Mouse (Mus musculus): ENCODE measurements at regions not wholly inside any gene's neighbourhood (a gene's known extent, or its start where the extent isn't known, plus 50 kb on each side); places are given as distances from the start of the nearest gene placed in this dataset.
"Not testable (repeated sequence)": the region's sequence is repeated elsewhere in the genome, so short reads cannot be mapped to it uniquely, and the experiment has no call there.

GRCm38 (mm10) chr14:89642836-89643235 is 1171.6 kb upstream of the Pcdh20 start:
- 73% methylated on average over 6 of the region's 6 CpGs for WGBS
- no peak overlapping the region for H3K27ac ChIP-seq
- H3K4me2 ChIP-seq (replicated peaks): no peak overlapping the region
- no peaks in the 10 kb centered on the region for H3K36me3 ChIP-seq
- ATAC-seq: no peak
- no peak overlapping the region for H3K9ac ChIP-seq
- H3K27me3 ChIP-seq (replicated peaks): no peaks in the 10 kb centered on the region
- H3K9me3 ChIP-seq: no peaks in the 10 kb centered on the region
- H3K4me1 ChIP-seq (replicated peaks): no peaks in the 10 kb centered on the region
- no peak overlapping the region for H3K4me3 ChIP-seq (replicated peaks)

- Histone ChIP-seq H3K4me3 (replicated peaks) (no peak overlapping the region), H3K27ac (no peak overlapping the region), H3K4me1 (replicated peaks) (no peaks in the 10 kb centered on the region), H3K4me2 (replicated peaks) (no peak overlapping the region), H3K27me3 (replicated peaks) (no peaks in the 10 kb centered on the region), H3K9ac (no peak overlapping the region), H3K36me3 (no peaks in the 10 kb centered on the region), H3K9me3 (no peaks in the 10 kb centered on the region)
- ATAC-seq: no peak
- 48% methylated on average over 6 of the region's 6 CpGs for WGBS
These were observed 1168.1 kb upstream of the Pcdh20 start for GRCm38 (mm10) chr14:89639322-89639721.

- Histone ChIP-seq H3K27me3 (replicated peaks) (no peaks in the 10 kb centered on the region), H3K9ac (no peak overlapping the region), H3K4me3 (replicated peaks) (no peak overlapping the region), H3K9me3 (no peaks in the 10 kb centered on the region), H3K36me3 (no peaks in the 10 kb centered on the region), H3K4me2 (replicated peaks) (no peak overlapping the region), H3K27ac (no peak overlapping the region), H3K4me1 (replicated peaks) (no peaks in the 10 kb centered on the region)
- no peak for ATAC-seq
- WGBS: 75% methylated on average over 2 of the region's 2 CpGs
These were observed 1165.5 kb upstream of the Pcdh20 start for GRCm38 (mm10) chr14:89636689-89637088.

DNA sequence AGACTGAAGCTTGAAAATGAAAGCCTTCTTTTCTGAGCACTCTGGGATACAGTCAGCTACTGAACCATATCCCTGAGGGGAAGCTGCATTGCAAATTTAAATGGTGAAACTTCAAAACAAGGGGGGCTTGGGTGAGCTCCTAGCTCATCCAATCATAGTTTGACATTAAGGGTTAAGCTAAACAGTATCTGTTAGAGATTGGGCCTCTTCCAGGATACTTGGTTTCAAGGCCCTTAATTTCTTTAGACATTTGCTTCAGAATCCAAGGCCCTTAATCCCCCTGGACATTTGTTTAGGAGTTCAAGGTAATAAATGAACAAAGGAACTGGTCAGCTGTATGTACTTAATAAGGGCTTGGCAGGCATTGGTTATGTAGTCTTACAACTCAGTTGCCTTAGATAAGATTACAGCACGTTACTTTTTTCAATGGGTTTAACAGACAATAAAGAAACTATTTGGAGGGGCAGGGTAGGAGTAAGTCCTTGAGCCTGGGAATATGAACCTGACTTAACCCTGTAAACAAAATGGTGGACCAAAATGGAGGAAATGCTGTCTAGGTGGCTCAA is 1163.4 kb upstream of the Pcdh20 start:
- ATAC-seq: no peak
- Histone ChIP-seq H3K36me3 (no peaks in the 10 kb centered on the region), H3K27ac (no peak overlapping the region), H3K4me3 (replicated peaks) (no peak overlapping the region), H3K4me2 (replicated peaks) (no peak overlapping the region), H3K27me3 (replicated peaks) (no peaks in the 10 kb centered on the region), H3K9ac (no peak overlapping the region), H3K9me3 (no peaks in the 10 kb centered on the region), H3K4me1 (replicated peaks) (no peaks in the 10 kb centered on the region)
- 14% methylated on average over 1 of the region's 1 CpGs for WGBS

DNA sequence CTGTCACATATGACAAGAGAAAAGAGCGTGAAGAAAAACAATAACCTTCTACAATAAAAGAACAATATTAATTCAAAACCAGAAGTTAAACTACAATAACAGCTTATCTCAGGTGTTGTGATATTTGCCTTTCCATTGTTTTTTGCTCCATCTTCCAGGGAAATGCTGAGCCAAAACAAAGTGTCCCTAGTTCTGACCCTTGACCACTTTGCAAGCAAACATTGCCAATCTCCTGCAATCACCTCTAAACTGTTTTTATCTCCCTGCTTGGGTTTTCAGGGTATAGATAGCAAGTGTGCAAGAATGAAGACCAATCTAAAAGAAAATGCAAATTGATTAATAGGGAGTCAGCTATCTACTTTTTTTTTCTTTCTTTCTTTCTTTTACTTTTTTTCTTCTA is 1162.5 kb upstream of the Pcdh20 start:
- no peaks in the 10 kb centered on the region for H3K4me1 ChIP-seq (replicated peaks)
- H3K36me3 ChIP-seq: no peaks in the 10 kb centered on the region
- WGBS: 86% methylated on average over 1 of the region's 1 CpGs
- H3K4me2 ChIP-seq (replicated peaks): no peak overlapping the region
- no peaks in the 10 kb centered on the region for H3K9me3 ChIP-seq
- H3K27me3 ChIP-seq (replicated peaks): no peaks in the 10 kb centered on the region
- no peak overlapping the region for H3K27ac ChIP-seq
- H3K9ac ChIP-seq: no peak overlapping the region
- H3K4me3 ChIP-seq (replicated peaks): no peak overlapping the region
- no peak for ATAC-seq

DNA sequence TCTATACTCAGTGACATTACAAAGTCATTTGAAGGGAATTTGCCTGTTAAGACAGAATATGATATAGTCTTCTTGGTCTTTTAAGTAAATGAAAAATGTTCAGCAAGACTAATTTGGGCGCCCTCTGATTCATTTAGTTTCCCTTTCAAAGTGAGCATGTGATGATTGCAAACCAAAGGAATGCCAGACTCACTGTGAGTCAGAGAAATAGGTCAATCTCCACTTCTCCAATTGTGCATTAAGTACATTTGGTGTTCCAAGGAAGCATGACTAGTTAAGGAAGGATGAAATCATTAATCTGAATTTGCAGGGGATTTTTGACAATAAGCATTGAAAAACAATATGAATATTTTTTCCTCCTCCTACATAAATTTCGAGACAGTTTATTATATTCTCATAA is 1139.5 kb upstream of the Pcdh20 start:
- H3K9me3 ChIP-seq: no peaks in the 10 kb centered on the region

GRCm38 (mm10) chr14:89609666-89610448 is 1138.7 kb upstream of the Pcdh20 start:
- 42% methylated on average over 10 of the region's 10 CpGs for WGBS
- H3K36me3 ChIP-seq; H3K4me3 ChIP-seq (replicated peaks); H3K27me3 ChIP-seq (replicated peaks); H3K9ac ChIP-seq; H3K27ac ChIP-seq; H3K9me3 ChIP-seq; H3K4me1 ChIP-seq (replicated peaks); H3K4me2 ChIP-seq (replicated peaks): not testable (repeated sequence)
- 0 out of 2 replicates have a peak, but pooled peaks have one; percentile 25 for ATAC-seq

More for the DNA sequence above, 1139.5 kb upstream of the Pcdh20 start:
- Histone ChIP-seq H3K27ac (no peak overlapping the region), H3K4me1 (replicated peaks) (no peaks in the 10 kb centered on the region), H3K27me3 (replicated peaks) (no peaks in the 10 kb centered on the region), H3K9ac (no peak overlapping the region), H3K36me3 (no peaks in the 10 kb centered on the region), H3K4me2 (replicated peaks) (no peak overlapping the region), H3K4me3 (replicated peaks) (no peak overlapping the region)
- no peak for ATAC-seq
- WGBS: 67% methylated on average over 2 of the region's 2 CpGs

GRCm38 (mm10) chr14:89607550-89607949 is 1136.4 kb upstream of the Pcdh20 start:
- Histone ChIP-seq H3K9me3 (no peaks in the 10 kb centered on the region), H3K4me1 (replicated peaks) (no peaks in the 10 kb centered on the region), H3K36me3 (no peaks in the 10 kb centered on the region), H3K4me3 (replicated peaks) (no peak overlapping the region), H3K27ac (no peak overlapping the region), H3K4me2 (replicated peaks) (no peak overlapping the region), H3K9ac (no peak overlapping the region), H3K27me3 (replicated peaks) (no peaks in the 10 kb centered on the region)
- 55% methylated on average over 1 of the region's 1 CpGs for WGBS
- ATAC-seq: peak; percentile 92

DNA sequence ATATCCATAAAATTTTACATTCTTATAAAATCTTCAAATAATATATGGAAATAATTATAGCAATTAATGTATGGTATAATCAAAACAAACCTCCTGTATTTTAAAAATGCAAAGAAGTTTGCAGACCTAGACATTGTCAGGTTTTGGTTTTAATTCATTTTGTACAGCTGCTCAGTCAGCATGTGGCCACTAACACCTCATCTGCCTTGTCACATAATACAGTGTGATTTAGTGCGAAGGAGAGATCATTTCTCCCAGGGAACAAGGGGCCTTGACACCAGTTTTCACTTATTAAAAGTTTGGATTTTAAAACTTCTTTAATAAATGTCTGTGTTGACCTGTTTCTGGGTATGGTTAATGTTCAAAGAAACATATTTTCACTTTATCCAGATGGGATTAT is 1126.6 kb upstream of the Pcdh20 start:
- H3K9me3 ChIP-seq: no peaks in the 10 kb centered on the region
- H3K4me2 ChIP-seq (replicated peaks): no peak overlapping the region
- 80% methylated on average over 1 of the region's 1 CpGs for WGBS
- no peak overlapping the region for H3K9ac ChIP-seq
- H3K27me3 ChIP-seq (replicated peaks): no peaks in the 10 kb centered on the region
- no peak overlapping the region for H3K27ac ChIP-seq
- H3K4me1 ChIP-seq (replicated peaks): no peaks in the 10 kb centered on the region
- no peak overlapping the region for H3K4me3 ChIP-seq (replicated peaks)
- ATAC-seq: no peak
- H3K36me3 ChIP-seq: no peaks in the 10 kb centered on the region

GRCm38 (mm10) chr14:89573576-89573975 is 1102.4 kb upstream of the Pcdh20 start:
- H3K9me3 ChIP-seq: no peaks in the 10 kb centered on the region
- H3K27ac ChIP-seq: no peak overlapping the region
- no peaks in the 10 kb centered on the region for H3K36me3 ChIP-seq
- 80% methylated on average over 3 of the region's 3 CpGs for WGBS
- no peak overlapping the region for H3K9ac ChIP-seq
- no peaks in the 10 kb centered on the region for H3K27me3 ChIP-seq (replicated peaks)
- no peak overlapping the region for H3K4me2 ChIP-seq (replicated peaks)
- no peaks in the 10 kb centered on the region for H3K4me1 ChIP-seq (replicated peaks)
- H3K4me3 ChIP-seq (replicated peaks): no peak overlapping the region
- no peak for ATAC-seq

GRCm38 (mm10) chr14:89571703-89572102 is 1100.5 kb upstream of the Pcdh20 start:
- Histone ChIP-seq H3K4me1 (replicated peaks) (no peaks in the 10 kb centered on the region), H3K27ac (no peak overlapping the region), H3K9ac (no peak overlapping the region), H3K4me2 (replicated peaks) (no peak overlapping the region), H3K4me3 (replicated peaks) (no peak overlapping the region), H3K9me3 (no peaks in the 10 kb centered on the region), H3K27me3 (replicated peaks) (no peaks in the 10 kb centered on the region), H3K36me3 (no peaks in the 10 kb centered on the region)
- 41% methylated on average over 1 of the region's 1 CpGs for WGBS
- no peak for ATAC-seq

- H3K4me3 ChIP-seq (replicated peaks): no peak overlapping the region
These were observed 1088.8 kb upstream of the Pcdh20 start for GRCm38 (mm10) chr14:89559822-89560477.

DNA sequence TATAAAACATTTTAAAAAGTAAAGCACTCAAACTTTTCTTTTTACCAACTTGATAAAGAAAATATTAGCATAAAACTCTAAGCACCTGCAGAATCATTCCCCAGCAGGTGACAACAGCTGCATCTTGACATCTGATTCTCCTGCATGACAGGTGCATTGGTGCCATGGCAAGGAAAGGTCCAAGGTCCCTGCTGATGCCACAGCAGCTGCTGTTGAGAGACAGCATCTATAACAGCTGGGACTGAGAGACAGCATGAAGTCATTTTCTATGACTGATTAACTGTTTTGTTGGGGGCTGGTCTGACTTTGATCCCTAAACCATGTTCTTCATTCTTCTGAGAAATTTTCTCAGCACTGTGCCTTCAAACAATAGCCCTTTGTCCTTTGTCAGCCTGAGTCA is 1086.1 kb upstream of the Pcdh20 start:
- no peak overlapping the region for H3K9ac ChIP-seq
- H3K4me2 ChIP-seq (replicated peaks): no peak overlapping the region
- no peak overlapping the region for H3K27ac ChIP-seq
- no peaks in the 10 kb centered on the region for H3K27me3 ChIP-seq (replicated peaks)
- H3K36me3 ChIP-seq: no peaks in the 10 kb centered on the region
- no peaks in the 10 kb centered on the region for H3K4me1 ChIP-seq (replicated peaks)
- ATAC-seq: no peak
- no peak overlapping the region for H3K4me3 ChIP-seq (replicated peaks)
- no peaks in the 10 kb centered on the region for H3K9me3 ChIP-seq

More at GRCm38 (mm10) chr14:89559822-89560477, 1088.8 kb upstream of the Pcdh20 start:
- Histone ChIP-seq H3K36me3 (no peaks in the 10 kb centered on the region), H3K27me3 (replicated peaks) (no peaks in the 10 kb centered on the region), H3K9me3 (no peaks in the 10 kb centered on the region), H3K27ac (no peak overlapping the region), H3K4me1 (replicated peaks) (no peaks in the 10 kb centered on the region), H3K4me2 (replicated peaks) (no peak overlapping the region), H3K9ac (no peak overlapping the region)
- 46% methylated on average over 3 of the region's 3 CpGs for WGBS
- peak; percentile 67 for ATAC-seq

Data from intestine, embryonic 15.5 days (tissue).